In the genomic region with DNA sequence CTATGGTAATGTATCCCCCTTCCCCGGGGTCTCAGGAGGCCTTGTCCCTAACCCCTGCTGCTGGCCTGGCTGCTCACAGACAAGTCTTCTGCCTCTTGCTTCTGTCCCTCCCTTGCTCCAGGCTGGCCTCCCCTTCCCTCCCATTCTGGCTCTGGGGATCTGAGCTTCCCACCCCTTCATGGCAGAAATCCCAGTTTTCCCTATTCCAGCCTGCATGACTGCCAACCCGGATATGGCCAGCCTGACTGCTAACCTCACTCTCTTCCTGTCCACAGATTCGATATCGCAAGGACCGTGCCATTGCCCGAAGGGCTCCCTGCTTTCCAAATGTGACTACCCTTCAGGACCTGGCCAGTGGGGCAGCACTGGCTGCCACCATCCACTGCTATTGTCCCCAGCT, we compare ENCODE assay signal across 15 mouse cellular contexts. TPM values are rescaled to one million over a fixed set of nuclear protein-coding genes. Genes with fewer than 3 reads are reported as not detected.
DNase-seq lines count a peak whose midpoint lies in the region; ATAC-seq and TF ChIP-seq lines count a peak whose summit lies in the region.
"Had no signal": no experiment of that assay in that cellular context is flagged by ENCODE, and none has a peak within 500 bp of the region (broad histone marks: within the 10 kb centered on the region; RNA-seq: fewer than 3 reads in every experiment).

No protein-coding gene starts in this region.

- intact Hi-C loops in heart, postnatal 10 days (cut with DNase I) = no loop called here

- 94% methylated on average over 6 of the region's 6 CpGs for WGBS in forebrain, postnatal 0 days

- H3K27me3 ChIP-seq in forebrain, postnatal 0 days (ENCODE audit: insufficient read depth, low read length) = no peaks in the 10 kb centered on the region
- H3K27me3 ChIP-seq: midbrain, embryonic 13.5 days; Patski had no signal

- no peak for TF ChIP-seq CTCF in forebrain, postnatal 0 days (IDR thresholded peaks at IDR 0.05; ENCODE audit: low read depth)

- H3K4me3 ChIP-seq in forebrain, postnatal 0 days (ENCODE audit: low read depth, low read length) = no peak overlapping the region
- H3K4me3 ChIP-seq: midbrain, embryonic 13.5 days had no signal

- H3K9me3 ChIP-seq in forebrain, postnatal 0 days (ENCODE audit: low read length) = no peaks in the 10 kb centered on the region
- H3K9me3 ChIP-seq: midbrain, embryonic 13.5 days had no signal

- peak; percentile 41 for DNase-seq in ovary, adult 18-20 months (ENCODE audit: low spot score)
- DNase-seq in ovary, postnatal 10 days (ENCODE audit: low spot score) = no peak
- DNase-seq in gastrocnemius, adult 8-10 months (ENCODE audit: low spot score in 2 of 2) = peak; percentile 40 to 48
- peak; percentile 75 to 82 for DNase-seq in heart, postnatal 10 days
- DNase-seq in ovary, postnatal 14 days (ENCODE audit: low spot score) = peak; percentile 48
- no peak for DNase-seq in forebrain, postnatal 0 days
- no peak for DNase-seq in spleen, adult 18-20 months
- DNase-seq: cerebellum, postnatal 14 days; kidney, adult 18-20 months; thymus, postnatal 36 days had no signal

- no peak for ATAC-seq in forebrain, postnatal 0 days
- ATAC-seq in erythroid progenitor cell, adult 5-6 weeks (replicated peaks; ENCODE audit: low FRiP score, poor library complexity, severe bottlenecking) = no peak
- ATAC-seq: midbrain, embryonic 13.5 days; Patski had no signal

- H3K4me1 ChIP-seq in forebrain, postnatal 0 days (ENCODE audit: insufficient read depth) = no peaks in the 10 kb centered on the region
- H3K4me1 ChIP-seq: midbrain, embryonic 13.5 days had no signal

- no peak overlapping the region for H3K4me2 ChIP-seq in forebrain, postnatal 0 days (ENCODE audit: low read depth)
- H3K4me2 ChIP-seq: liver, embryonic 11.5 days; midbrain, embryonic 13.5 days had no signal

- no peak overlapping the region for H3K9ac ChIP-seq in forebrain, postnatal 0 days
- H3K9ac ChIP-seq: midbrain, embryonic 13.5 days had no signal

- no peak overlapping the region for H3K27ac ChIP-seq in forebrain, postnatal 0 days (ENCODE audit: low read depth, low read length)
- H3K27ac ChIP-seq: midbrain, embryonic 13.5 days had no signal

- peaks cover 69% of the 10 kb centered on the region for H3K36me3 ChIP-seq in forebrain, postnatal 0 days (ENCODE audit: insufficient read depth)

RNA-seq across cellular contexts. Expression of a gene that starts 13.3 kb away (rescaled TPM):
- total RNA-seq in gastrocnemius, adult 8-10 months (2022) = under 1 TPM; 0.12 to 0.46 (median 0.24) TPM
- total RNA-seq in heart, postnatal 10 days (2021) = 1 to 10 TPM; 1.1 to 1.9 TPM
- total RNA-seq in forebrain, postnatal 0 days (2014; rRNA removed) = 97.8 and 103 TPM in 2 replicates
- 36.6 and 42.4 TPM in 2 replicates for polyA plus RNA-seq in forebrain, postnatal 0 days (2015; fragmentation: Nextera tagmentation; extraction: Ambion mirVana)
- not detected in 2 replicates for total RNA-seq in erythroid progenitor cell, adult 5-6 weeks (2015; ENCODE audit: low replicate concordance)
- total RNA-seq in erythroid progenitor cell, adult 5-6 weeks (2017; ENCODE audit: low replicate concordance) = not detected in 2 replicates

RNA-seq across cellular contexts. Expression of a gene that starts 20.7 kb away (rescaled TPM):
- total RNA-seq in gastrocnemius, adult 8-10 months (2022) = 10 to 100 TPM in 3 of 4 experiments, 1 to 10 TPM in 1; 9.5 to 12.2 (median 11.2) TPM
- total RNA-seq in heart, postnatal 10 days (2021) = 10 to 100 TPM; 18.8 to 21.5 TPM
- 38.7 and 48.4 TPM in 2 replicates for total RNA-seq in forebrain, postnatal 0 days (2014; rRNA removed)
- polyA plus RNA-seq in forebrain, postnatal 0 days (2015; fragmentation: Nextera tagmentation; extraction: Ambion mirVana) = 34.6 and 37.3 TPM in 2 replicates
- total RNA-seq in erythroid progenitor cell, adult 5-6 weeks (2015; ENCODE audit: low replicate concordance) = 8.8 and 12.3 TPM in 2 replicates
- total RNA-seq in erythroid progenitor cell, adult 5-6 weeks (2017; ENCODE audit: low replicate concordance) = 30.6 and 36.8 TPM in 2 replicates

RNA-seq across cellular contexts. Expression of a gene that starts 20.9 kb away (rescaled TPM):
- 10 to 100 TPM; 80.6 to 87.8 (median 85.1) TPM for total RNA-seq in gastrocnemius, adult 8-10 months (2022)
- total RNA-seq in heart, postnatal 10 days (2021) = 10 to 100 TPM; 69.8 to 76.2 TPM
- total RNA-seq in forebrain, postnatal 0 days (2014; rRNA removed) = 17.7 and 22.9 TPM in 2 replicates
- polyA plus RNA-seq in forebrain, postnatal 0 days (2015; fragmentation: Nextera tagmentation; extraction: Ambion mirVana) = 82.4 and 121 TPM in 2 replicates
- total RNA-seq in erythroid progenitor cell, adult 5-6 weeks (2015; ENCODE audit: low replicate concordance) = 48.6 and 125 TPM in 2 replicates
- 65.1 and 137 TPM in 2 replicates for total RNA-seq in erythroid progenitor cell, adult 5-6 weeks (2017; ENCODE audit: low replicate concordance)

RNA-seq across cellular contexts. Expression of a gene that starts 24.9 kb away (rescaled TPM):
- total RNA-seq in gastrocnemius, adult 8-10 months (2022) = not detected
- not detected for total RNA-seq in heart, postnatal 10 days (2021)
- total RNA-seq in forebrain, postnatal 0 days (2014; rRNA removed) = not detected in 2 replicates
- polyA plus RNA-seq in forebrain, postnatal 0 days (2015; fragmentation: Nextera tagmentation; extraction: Ambion mirVana) = not detected in 2 replicates
- total RNA-seq in erythroid progenitor cell, adult 5-6 weeks (2015; ENCODE audit: low replicate concordance) = not detected in 2 replicates
- not detected in 2 replicates for total RNA-seq in erythroid progenitor cell, adult 5-6 weeks (2017; ENCODE audit: low replicate concordance)
- total RNA-seq: left cerebral cortex, adult 18-20 months had no signal
- polyA plus RNA-seq: Patski had no signal

RNA-seq across cellular contexts. Expression of a gene that starts 30.4 kb away (rescaled TPM):
- total RNA-seq in gastrocnemius, adult 8-10 months (2022) = 1 to 10 TPM; 2.6 to 6.3 (median 3.8) TPM
- 10 to 100 TPM; 13.9 to 14.0 TPM for total RNA-seq in heart, postnatal 10 days (2021)
- 33.9 and 43.8 TPM in 2 replicates for total RNA-seq in forebrain, postnatal 0 days (2014; rRNA removed)
- 35.5 and 44.7 TPM in 2 replicates for polyA plus RNA-seq in forebrain, postnatal 0 days (2015; fragmentation: Nextera tagmentation; extraction: Ambion mirVana)
- total RNA-seq in erythroid progenitor cell, adult 5-6 weeks (2015; ENCODE audit: low replicate concordance) = 32.7 and 56.9 TPM in 2 replicates
- total RNA-seq in erythroid progenitor cell, adult 5-6 weeks (2017; ENCODE audit: low replicate concordance) = 34.7 and 49.1 TPM in 2 replicates

Comparison
In these comparisons a context has a peak if more than half of its experiments do, and no peak if none do; other contexts are left out.
1. DNase-seq: peak in ovary, adult 18-20 months (single experiment), gastrocnemius, adult 8-10 months (2 of 2), heart, postnatal 10 days (2 of 2) and ovary, postnatal 14 days (single experiment); none in ovary, postnatal 10 days (single experiment), forebrain, postnatal 0 days (single experiment) and spleen, adult 18-20 months (0 of 2).
2. RNA of a gene that starts 13.3 kb away (total RNA-seq): 97.8 to 103 TPM in forebrain, postnatal 0 days; 1.1 to 1.9 TPM in heart, postnatal 10 days, 0.12 to 0.46 TPM in gastrocnemius, adult 8-10 months and not detected in erythroid progenitor cell, adult 5-6 weeks; every median in the first group is over 10 times any median in the second.